Mouse (Mus musculus) embryonic fibroblast, embryonic 13.5 days (primary cell): ENCODE data around the gene Map3k5.

Experiments
- CTCF ChIP-seq: IDR thresholded peaks from 2 replicates; pipeline ENCODE4 v1.5.1; 2011; ENCODE audit warnings: mild to moderate bottlenecking, control low read depth, low read length, moderate library complexity, borderline replicate concordance; ENCODE audit not compliant: insufficient read depth
- POLR2A ChIP-seq: IDR thresholded peaks from 2 replicates; pipeline ENCODE4 v1.6.1; 2011; ENCODE audit warnings: low read depth, mild to moderate bottlenecking, control low read depth, low read length, moderate library complexity

DNA sequence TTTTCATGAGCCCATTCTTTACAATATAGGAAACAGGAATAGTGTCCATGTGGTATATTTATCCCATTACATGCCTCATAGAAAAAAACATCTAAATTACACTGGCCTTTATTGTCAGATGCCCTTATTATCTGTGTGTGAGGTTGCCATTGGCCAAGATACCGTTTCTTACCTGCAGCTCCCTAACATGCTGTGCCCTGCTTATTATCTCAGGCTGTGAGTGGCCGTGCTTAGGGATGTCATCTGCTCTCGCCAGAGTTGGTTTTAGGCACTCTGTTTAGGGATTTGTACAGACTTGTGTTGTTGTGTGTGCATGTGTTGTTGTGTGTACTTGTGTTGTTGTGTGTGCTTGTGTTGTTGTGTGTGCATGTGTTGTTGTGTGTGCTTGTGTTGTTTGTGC, 84.5 kb downstream of the Map3k5 start:
- no peak for TF ChIP-seq CTCF
- no peak for TF ChIP-seq POLR2A
